Mouse (Mus musculus) testis, adult 2 months (tissue): ENCODE measurements around the gene Dtx3l.

Source experiments
- CTCF ChIP-seq: fragments of 200-500 bp; IDR thresholded peaks from 2 replicates; pipeline ENCODE4 v1.5.1; 2012; ENCODE audit warnings: low read depth, mild to moderate bottlenecking, inconsistent platforms, low read length, moderate library complexity; ENCODE audit not compliant: control insufficient read depth, insufficient read depth, insufficient replicate concordance
- POLR2A ChIP-seq: fragments of 200-500 bp; IDR thresholded peaks from 2 replicates; pipeline ENCODE4 v1.6.1; 2012; ENCODE audit warnings: low read depth, mild to moderate bottlenecking, inconsistent platforms, low read length, moderate library complexity; ENCODE audit not compliant: control insufficient read depth

DNA sequence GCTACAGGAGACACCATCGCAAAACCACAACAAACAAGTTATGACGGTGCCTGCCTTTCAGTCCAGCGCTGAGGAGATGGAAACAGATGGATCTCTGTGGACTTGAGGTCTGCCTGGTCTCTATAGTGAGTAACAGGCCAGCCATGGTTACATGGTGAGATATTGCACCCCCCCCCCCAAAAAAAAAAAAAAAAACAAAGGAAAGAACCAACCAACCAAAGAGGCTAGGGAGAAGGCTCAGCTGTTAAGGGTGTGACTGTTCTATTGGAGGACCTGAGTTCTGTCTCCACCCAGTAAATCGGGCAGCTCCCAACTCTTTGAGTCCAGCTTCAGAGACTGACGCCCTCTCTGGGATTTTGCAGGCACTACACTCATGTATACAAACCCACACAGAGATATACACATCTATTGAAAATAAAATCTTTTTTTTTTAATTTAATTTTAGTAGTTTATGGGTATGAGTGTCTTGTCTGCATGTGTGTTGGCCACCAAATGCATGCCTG, 13.7 kb upstream of the Dtx3l start:
- TF ChIP-seq CTCF, result no peak
- no peak for TF ChIP-seq POLR2A
